8 mouse cellular contexts compared by ENCODE assay signal in genomic region chr12:33008305-33009110, GRCm38 (mm10). TPM values are rescaled to one million over a fixed set of nuclear protein-coding genes. Genes with fewer than 3 reads are reported as not detected.
DNase-seq lines count a peak whose midpoint lies in the region; ATAC-seq lines count a peak whose summit lies in the region.

No protein-coding gene starts in this region.

- H3K4me3 ChIP-seq in lung, embryonic 15.5 days: no peak overlapping the region
- no peak overlapping the region for H3K4me3 ChIP-seq in heart, embryonic 11.5 days (ENCODE audit: low read depth, low read length)

- 0 out of 2 replicates have a peak overlapping the region, but pooled peaks have one; percentile 17 for H3K4me2 ChIP-seq in lung, embryonic 15.5 days
- no peak overlapping the region for H3K4me2 ChIP-seq in heart, embryonic 11.5 days

- H3K27ac ChIP-seq in lung, embryonic 15.5 days: peak overlapping the region; percentile 94
- H3K27ac ChIP-seq in heart, embryonic 11.5 days (ENCODE audit: low read depth, low read length): no peak overlapping the region

- DNase-seq in cerebellum, postnatal 10 days: peak; percentile 48 to 51
- no peak for DNase-seq in cerebellum, adult 8-10 months
- DNase-seq in right cerebral cortex, adult 18-20 months: peak; percentile 18
- DNase-seq in right cerebral cortex, adult 2 months (ENCODE audit: low spot score in 2 of 2): no peak
- DNase-seq in urinary bladder, postnatal 4 days (ENCODE audit: low spot score in 2 of 2): peak; percentile 59 to 68

- 0 out of 2 replicates have a peak overlapping the region, but pooled peaks have one; percentile 6 for H3K9ac ChIP-seq in lung, embryonic 15.5 days
- H3K9ac ChIP-seq in heart, embryonic 11.5 days (ENCODE audit: low read depth, low read length): no peak overlapping the region

- peaks cover 20% of the 10 kb centered on the region for H3K4me1 ChIP-seq in lung, embryonic 15.5 days
- no peaks in the 10 kb centered on the region for H3K4me1 ChIP-seq in heart, embryonic 11.5 days (ENCODE audit: control insufficient read depth, insufficient read depth, low read length)

- H3K27me3 ChIP-seq in lung, embryonic 15.5 days: no peaks in the 10 kb centered on the region
- H3K27me3 ChIP-seq in heart, embryonic 11.5 days (ENCODE audit: control insufficient read depth, insufficient read depth, low read length): no peaks in the 10 kb centered on the region

- WGBS in lung, embryonic 15.5 days: 28% methylated on average over 7 of the region's 7 CpGs
- 51% methylated on average over 7 of the region's 7 CpGs for WGBS in heart, embryonic 11.5 days (ENCODE audit: insufficient replicate concordance)

- ATAC-seq in lung, embryonic 15.5 days (ENCODE audit: borderline replicate concordance, extremely low read depth, low FRiP score, low TSS enrichment): peak; percentile 86
- no peak for ATAC-seq in erythroblast, adult 5-6 weeks (replicated peaks; ENCODE audit: low FRiP score, poor library complexity, severe bottlenecking)
- ATAC-seq in heart, embryonic 11.5 days (replicated peaks; ENCODE audit: insufficient number of reproducible peaks, low FRiP score, low TSS enrichment): no peak

- H3K36me3 ChIP-seq in lung, embryonic 15.5 days: no peaks in the 10 kb centered on the region
- H3K36me3 ChIP-seq in heart, embryonic 11.5 days (ENCODE audit: control insufficient read depth, insufficient read depth, low read length): no peaks in the 10 kb centered on the region

- H3K9me3 ChIP-seq in lung, embryonic 15.5 days: no peaks in the 10 kb centered on the region
- no peaks in the 10 kb centered on the region for H3K9me3 ChIP-seq in heart, embryonic 11.5 days (replicated peaks; ENCODE audit: control insufficient read depth, low read length)

RNA-seq across cellular contexts. Expression of gene Sypl, which starts 54.8 kb away (rescaled TPM):
- polyA plus RNA-seq in lung, embryonic 15.5 days (2015; fragmentation: Nextera tagmentation; extraction: Ambion mirVana): 156 and 164 TPM in 2 replicates
- 34.6 and 44.3 TPM in 2 replicates for total RNA-seq in erythroblast, adult 5-6 weeks (2015; ENCODE audit: low replicate concordance)
- 10.3 and 17.8 TPM in 2 replicates for total RNA-seq in erythroblast, adult 5-6 weeks (2017; ENCODE audit: low replicate concordance)
- 85.0 and 96.3 TPM in 2 replicates for polyA plus RNA-seq in heart, embryonic 11.5 days (2014; fragmentation: Nextera tagmentation; extraction: Ambion mirVana)

Comparison
In these comparisons a context has a peak if more than half of its experiments do, and no peak if none do; other contexts are left out.
1. DNase-seq: peak in cerebellum, postnatal 10 days (2 of 2), right cerebral cortex, adult 18-20 months (single experiment) and urinary bladder, postnatal 4 days (2 of 2); none in cerebellum, adult 8-10 months (single experiment) and right cerebral cortex, adult 2 months (0 of 2).